8 mouse cellular contexts compared by ENCODE assay signal in genomic region chr9:15301399-15301798, GRCm38 (mm10). TPM values are rescaled to one million over a fixed set of nuclear protein-coding genes. Genes with fewer than 3 reads are reported as not detected.
DNase-seq lines count a peak whose midpoint lies in the region; ATAC-seq and TF ChIP-seq lines count a peak whose summit lies in the region.

No protein-coding gene starts in this region.

- no peak for TF ChIP-seq POLR2A in bone marrow, adult 2 months (IDR thresholded peaks at IDR 0.05; ENCODE audit: borderline replicate concordance, control insufficient read depth, low read depth, low read length)

- H3K4me2 ChIP-seq in forebrain, embryonic 12.5 days = no peak overlapping the region
- no peak overlapping the region for H3K4me2 ChIP-seq in forebrain, embryonic 11.5 days (ENCODE audit: low read depth, low read length, severe bottlenecking)
- peak overlapping the region; percentile 17; the same call in 1 of the 2 replicates for H3K4me2 ChIP-seq in heart, embryonic 14.5 days (ENCODE audit: low read length)

- H3K27ac ChIP-seq in forebrain, embryonic 12.5 days = peak overlapping the region; percentile 44; the same call in 1 of the 2 replicates
- no peak overlapping the region for H3K27ac ChIP-seq in forebrain, embryonic 11.5 days (ENCODE audit: low read depth, low read length)
- H3K27ac ChIP-seq in bone marrow, adult 2 months (ENCODE audit: control insufficient read depth, insufficient read depth, low read depth, low read length, poor library complexity) = peak overlapping the region; percentile 16; the same call in 1 of the 2 replicates
- H3K27ac ChIP-seq in heart, embryonic 14.5 days (replicated peaks in 1 of 2; ENCODE audit: control insufficient read depth in 1 of 2, insufficient read depth in 1 of 2, low read depth in 2 of 2, low read length in 2 of 2) = peak overlapping the region; percentile 56 to 65

- H3K9me3 ChIP-seq in forebrain, embryonic 12.5 days = no peaks in the 10 kb centered on the region
- H3K9me3 ChIP-seq in forebrain, embryonic 11.5 days (ENCODE audit: control insufficient read depth, low read length) = no peaks in the 10 kb centered on the region
- no peaks in the 10 kb centered on the region for H3K9me3 ChIP-seq in heart, embryonic 14.5 days (ENCODE audit: control insufficient read depth, low read length)

- H3K27me3 ChIP-seq in forebrain, embryonic 12.5 days = no peaks in the 10 kb centered on the region
- H3K27me3 ChIP-seq in forebrain, embryonic 11.5 days (ENCODE audit: control insufficient read depth, insufficient read depth, low read length) = no peaks in the 10 kb centered on the region
- H3K27me3 ChIP-seq in heart, embryonic 14.5 days (ENCODE audit: control insufficient read depth, insufficient read depth, low read length) = no peaks in the 10 kb centered on the region

- H3K4me1 ChIP-seq in forebrain, embryonic 12.5 days = no peaks in the 10 kb centered on the region
- no peaks in the 10 kb centered on the region for H3K4me1 ChIP-seq in forebrain, embryonic 11.5 days (replicated peaks; ENCODE audit: control insufficient read depth, insufficient read depth, low read length)
- peaks cover 1% of the 10 kb centered on the region; the same call in 1 of the 2 replicates for H3K4me1 ChIP-seq in bone marrow, adult 2 months (ENCODE audit: control insufficient read depth, insufficient read depth, low read length)
- peaks cover 0 to 2% of the 10 kb centered on the region in 2 experiments; a peak in 1 of 4 replicates for H3K4me1 ChIP-seq in heart, embryonic 14.5 days (ENCODE audit: control insufficient read depth in 2 of 2, insufficient read depth in 2 of 2, low read length in 2 of 2)

- no peak for ATAC-seq in forebrain, embryonic 12.5 days (ENCODE audit: low FRiP score)
- ATAC-seq in forebrain, embryonic 11.5 days (replicated peaks; ENCODE audit: low FRiP score) = no peak
- no peak for ATAC-seq in heart, embryonic 14.5 days (ENCODE audit: insufficient number of reproducible peaks, insufficient read depth, low FRiP score, low read depth)

- 66% methylated on average over 6 of the region's 6 CpGs for WGBS in forebrain, embryonic 12.5 days
- 66% methylated on average over 6 of the region's 6 CpGs for WGBS in forebrain, embryonic 11.5 days
- 13% methylated on average over 6 of the region's 6 CpGs for WGBS in bone marrow, adult 2 months
- 52% methylated on average over 6 of the region's 6 CpGs for WGBS in heart, embryonic 14.5 days

- H3K4me3 ChIP-seq in forebrain, embryonic 12.5 days (replicated peaks) = no peak overlapping the region
- H3K4me3 ChIP-seq in forebrain, embryonic 11.5 days (ENCODE audit: low read depth, low read length) = no peak overlapping the region
- H3K4me3 ChIP-seq in bone marrow, adult 2 months (replicated peaks; ENCODE audit: control insufficient read depth, low read depth, low read length) = no peak overlapping the region
- no peak overlapping the region for H3K4me3 ChIP-seq in heart, embryonic 14.5 days (ENCODE audit: control insufficient read depth in 1 of 2, insufficient read depth in 1 of 2, low read depth in 1 of 2, low read length in 2 of 2)

- H3K36me3 ChIP-seq in forebrain, embryonic 12.5 days (replicated peaks) = no peaks in the 10 kb centered on the region; the same call in 1 of the 2 replicates
- H3K36me3 ChIP-seq in forebrain, embryonic 11.5 days (ENCODE audit: control insufficient read depth, insufficient read depth, low read length) = no peaks in the 10 kb centered on the region
- peaks cover 10% of the 10 kb centered on the region; the same call in 1 of the 2 replicates for H3K36me3 ChIP-seq in heart, embryonic 14.5 days (ENCODE audit: control insufficient read depth, insufficient read depth, low read length)

- H3K9ac ChIP-seq in forebrain, embryonic 12.5 days = no peak overlapping the region
- H3K9ac ChIP-seq in forebrain, embryonic 11.5 days (ENCODE audit: low read length) = no peak overlapping the region
- H3K9ac ChIP-seq in heart, embryonic 14.5 days (ENCODE audit: low read length) = 0 out of 2 replicates have a peak overlapping the region, but pooled peaks have one; percentile 30

- no peak for DNase-seq in forebrain, embryonic 11.5 days (ENCODE audit: low spot score)
- peak; percentile 88 for DNase-seq in kidney, postnatal 14 days
- DNase-seq in lung, postnatal 25 days (ENCODE audit: low spot score) = peak; percentile 70
- no peak for DNase-seq in spleen, postnatal 14 days (ENCODE audit: low spot score in 2 of 2)
- no peak for DNase-seq in cerebellum, adult 9-10 months

- TF ChIP-seq CTCF in bone marrow, adult 2 months (IDR thresholded peaks at IDR 0.05; ENCODE audit: control insufficient read depth, insufficient read depth, low read length) = no peak

RNA-seq across cellular contexts. Expression of gene Taf1d, which starts 4.6 kb away (rescaled TPM):
- polyA plus RNA-seq in forebrain, embryonic 12.5 days (2016; fragmentation: Nextera tagmentation; extraction: Ambion mirVana) = 65.4 and 74.9 TPM in 2 replicates
- polyA plus RNA-seq in forebrain, embryonic 11.5 days (2014; fragmentation: Nextera tagmentation; extraction: Ambion mirVana) = 68.6 and 78.4 TPM in 2 replicates
- polyA plus RNA-seq in bone marrow, adult 2 months (2011; ENCODE audit: insufficient read depth, insufficient read length, low replicate concordance, missing spikeins) = 176 and 370 TPM in 2 replicates
- 42.5 and 48.4 TPM in 2 replicates for polyA plus RNA-seq in heart, embryonic 14.5 days (2014; fragmentation: Nextera tagmentation; extraction: Ambion mirVana)

RNA-seq across cellular contexts. Expression of gene 4931406C07Rik, which starts 4.8 kb away (rescaled TPM):
- polyA plus RNA-seq in forebrain, embryonic 12.5 days (2016; fragmentation: Nextera tagmentation; extraction: Ambion mirVana) = 7.0 and 8.9 TPM in 2 replicates
- polyA plus RNA-seq in forebrain, embryonic 11.5 days (2014; fragmentation: Nextera tagmentation; extraction: Ambion mirVana) = 5.2 and 6.3 TPM in 2 replicates
- polyA plus RNA-seq in bone marrow, adult 2 months (2011; ENCODE audit: insufficient read depth, insufficient read length, low replicate concordance, missing spikeins) = 6.7 and 14.5 TPM in 2 replicates
- 5.7 and 6.7 TPM in 2 replicates for polyA plus RNA-seq in heart, embryonic 14.5 days (2014; fragmentation: Nextera tagmentation; extraction: Ambion mirVana)

RNA-seq across cellular contexts. Expression of gene Med17, which starts 21.7 kb away (rescaled TPM):
- polyA plus RNA-seq in forebrain, embryonic 12.5 days (2016; fragmentation: Nextera tagmentation; extraction: Ambion mirVana) = 44.6 and 49.1 TPM in 2 replicates
- 47.7 and 51.1 TPM in 2 replicates for polyA plus RNA-seq in forebrain, embryonic 11.5 days (2014; fragmentation: Nextera tagmentation; extraction: Ambion mirVana)
- polyA plus RNA-seq in bone marrow, adult 2 months (2011; ENCODE audit: insufficient read depth, insufficient read length, low replicate concordance, missing spikeins) = 28.1 and 34.0 TPM in 2 replicates
- polyA plus RNA-seq in heart, embryonic 14.5 days (2014; fragmentation: Nextera tagmentation; extraction: Ambion mirVana) = 20.5 and 25.8 TPM in 2 replicates

RNA-seq across cellular contexts. Expression of gene Cep295, which starts 56.2 kb away (rescaled TPM):
- polyA plus RNA-seq in forebrain, embryonic 12.5 days (2016; fragmentation: Nextera tagmentation; extraction: Ambion mirVana) = 23.5 and 27.2 TPM in 2 replicates
- polyA plus RNA-seq in forebrain, embryonic 11.5 days (2014; fragmentation: Nextera tagmentation; extraction: Ambion mirVana) = 28.3 and 28.4 TPM in 2 replicates
- 26.7 and 56.4 TPM in 2 replicates for polyA plus RNA-seq in bone marrow, adult 2 months (2011; ENCODE audit: insufficient read depth, insufficient read length, low replicate concordance, missing spikeins)
- polyA plus RNA-seq in heart, embryonic 14.5 days (2014; fragmentation: Nextera tagmentation; extraction: Ambion mirVana) = 11.9 and 12.9 TPM in 2 replicates

Comparison
In these comparisons a context has a peak if more than half of its experiments do, and no peak if none do; other contexts are left out.
1. DNase-seq: peak in kidney, postnatal 14 days (single experiment) and lung, postnatal 25 days (single experiment); none in forebrain, embryonic 11.5 days (single experiment), spleen, postnatal 14 days (0 of 2) and cerebellum, adult 9-10 months (single experiment).